Mouse (Mus musculus): ENCODE results near the gene Lrrn4cl.
"Not testable (repeated sequence)": the region's sequence is repeated elsewhere in the genome, so short reads cannot be mapped to it uniquely, and the experiment has no call there.

The Lrrn4cl gene

GRCm38 (mm10) chr19:8880311-8881033 is 29.9 kb downstream of the Lrrn4cl start, which contains the start of gene Uqcc3:
TSS of gene Uqcc3 (minus strand) at chr19:8880923.
- peak; percentile 85 to 91 for DNase-seq (ENCODE audit: low spot score in 2 of 2)

GRCm38 (mm10) chr19:8881034-8881392 is 30.4 kb downstream of the Lrrn4cl start:
- DNase-seq (ENCODE audit: low spot score in 2 of 2) = no peak

- DNase-seq (ENCODE audit: low spot score in 2 of 2) = no peak
Observed at GRCm38 (mm10) chr19:8883616-8884015, 33.0 kb downstream of the Lrrn4cl start, which contains the start of the genes Lbhd1 and Gm49403. TSS of gene Lbhd1 (plus strand) at chr19:8883732. TSS of gene Gm49403 (plus strand) at chr19:8883930.

- no peak for DNase-seq (ENCODE audit: low spot score in 2 of 2)
Observed at GRCm38 (mm10) chr19:8886916-8887584, 36.5 kb downstream of the Lrrn4cl start.

- DNase-seq (ENCODE audit: low spot score in 2 of 2) = no peak
Observed at GRCm38 (mm10) chr19:8887585-8888463, 37.3 kb downstream of the Lrrn4cl start.

GRCm38 (mm10) chr19:8888511-8889385 is 38.2 kb downstream of the Lrrn4cl start, which contains the start of the genes 1810009A15Rik and Gm49416:
TSS of gene 1810009A15Rik (plus strand) at chr19:8888853.
TSS of gene Gm49416 (plus strand) at chr19:8888926.
- peak; percentile 86 to 95 for DNase-seq (ENCODE audit: low spot score in 2 of 2)

- peak; percentile 75 to 85 for DNase-seq (ENCODE audit: low spot score in 2 of 2)
Observed at GRCm38 (mm10) chr19:8892829-8893766, 42.5 kb downstream of the Lrrn4cl start, which contains the start of gene Ints5. TSS of gene Ints5 (plus strand) at chr19:8893005.

GRCm38 (mm10) chr19:8895397-8895960 is 44.9 kb downstream of the Lrrn4cl start:
- DNase-seq (ENCODE audit: low spot score in 2 of 2) = no peak

- not testable (repeated sequence) for DNase-seq (ENCODE audit: low spot score in 2 of 2)
Observed at GRCm38 (mm10) chr19:8896231-8896630, 45.7 kb downstream of the Lrrn4cl start.

GRCm38 (mm10) chr19:8897211-8897864 is 46.8 kb downstream of the Lrrn4cl start:
- DNase-seq (ENCODE audit: low spot score in 2 of 2) = peak in 1 of 2 experiments; percentile 50

GRCm38 (mm10) chr19:8897865-8898495 is 47.4 kb downstream of the Lrrn4cl start, which contains the start of gene Ganab:
TSS of gene Ganab (plus strand) at chr19:8898071.
- peak; percentile 90 to 96 for DNase-seq (ENCODE audit: low spot score in 2 of 2)

GRCm38 (mm10) chr19:8898576-8898975 is 48.0 kb downstream of the Lrrn4cl start:
- DNase-seq (ENCODE audit: low spot score in 2 of 2) = no peak

GRCm38 (mm10) chr19:8899079-8899478 is 48.5 kb downstream of the Lrrn4cl start:
- no peak for DNase-seq (ENCODE audit: low spot score in 2 of 2)

GRCm38 (mm10) chr19:8903412-8903811 is 52.8 kb downstream of the Lrrn4cl start:
- no peak for DNase-seq (ENCODE audit: low spot score in 2 of 2)

Data from urinary bladder, postnatal 36 days (tissue).